Mouse (Mus musculus): ENCODE data around the gene Zbtb41. TPM values are rescaled to one million over a fixed set of nuclear protein-coding genes. Genes with fewer than 3 reads are reported as not detected.

Zbtb41 gene
- 24.6 and 26.5 TPM in 2 replicates for polyA plus RNA-seq (2014; fragmentation: Nextera tagmentation; extraction: Ambion mirVana)

GRCm38 (mm10) chr1:139421875-139422791 is at the start of gene Zbtb41:
Gene Zbtb41, plus strand, starts transcription at chr1:139422288.
- H3K9ac ChIP-seq (replicated peaks; ENCODE audit: low read depth, low read length), result peak within 1 kb of the TSS; percentile 87
- H3K27me3 ChIP-seq (ENCODE audit: control insufficient read depth, insufficient read depth, low read length), result no peaks in the 10 kb centered on the region
- H3K4me2 ChIP-seq (ENCODE audit: low read depth, low read length), result peak within 1 kb of the TSS; percentile 88
- H3K4me3 ChIP-seq (ENCODE audit: low read depth, low read length), result peak within 1 kb of the TSS; percentile 96
- peak within 1 kb of the TSS; percentile 91 for H3K27ac ChIP-seq (ENCODE audit: low read depth, low read length)
- WGBS, result 1% methylated on average over 56 of the region's 88 CpGs
- no peaks in the 10 kb centered on the region for H3K9me3 ChIP-seq (ENCODE audit: control insufficient read depth, low read length)
- H3K4me1 ChIP-seq (ENCODE audit: control insufficient read depth, insufficient read depth, low read length), result peaks cover 30% of the 10 kb centered on the region
- ATAC-seq (ENCODE audit: low read depth), result peak; percentile 98
- H3K36me3 ChIP-seq (ENCODE audit: control insufficient read depth, insufficient read depth, low read length), result no peaks in the 10 kb centered on the region

GRCm38 (mm10) chr1:139375900-139376299 is 46.2 kb upstream of the Zbtb41 start:
- H3K4me2 ChIP-seq (ENCODE audit: low read depth, low read length), result peak overlapping the region; percentile 34
- peak; percentile 16; the same call in 1 of the 2 replicates for ATAC-seq (ENCODE audit: low read depth)
- 12% methylated on average over 6 of the region's 6 CpGs for WGBS
- H3K27ac ChIP-seq (ENCODE audit: low read depth, low read length), result no peak overlapping the region
- no peaks in the 10 kb centered on the region for H3K36me3 ChIP-seq (ENCODE audit: control insufficient read depth, insufficient read depth, low read length)
- H3K4me3 ChIP-seq (ENCODE audit: low read depth, low read length), result no peak overlapping the region; the same call in 1 of the 2 replicates
- H3K4me1 ChIP-seq (ENCODE audit: control insufficient read depth, insufficient read depth, low read length), result no peaks in the 10 kb centered on the region
- H3K9ac ChIP-seq (replicated peaks; ENCODE audit: low read depth, low read length), result 0 out of 2 replicates have a peak overlapping the region, but pooled peaks have one; percentile 32
- H3K9me3 ChIP-seq (ENCODE audit: control insufficient read depth, low read length), result no peaks in the 10 kb centered on the region
- H3K27me3 ChIP-seq (ENCODE audit: control insufficient read depth, insufficient read depth, low read length), result no peaks in the 10 kb centered on the region

- 9% methylated on average over 5 of the region's 5 CpGs for WGBS
These were observed 45.3 kb upstream of the Zbtb41 start, which contains the start of gene Crb1 for GRCm38 (mm10) chr1:139376638-139377286. Gene Crb1, minus strand, starts transcription at chr1:139377100.

GRCm38 (mm10) chr1:139378861-139379620 is 43.0 kb upstream of the Zbtb41 start:
- no peak overlapping the region for H3K9ac ChIP-seq (replicated peaks; ENCODE audit: low read depth, low read length)
- H3K4me2 ChIP-seq (ENCODE audit: low read depth, low read length), result no peak overlapping the region
- H3K36me3 ChIP-seq (ENCODE audit: control insufficient read depth, insufficient read depth, low read length), result no peaks in the 10 kb centered on the region
- no peaks in the 10 kb centered on the region for H3K27me3 ChIP-seq (ENCODE audit: control insufficient read depth, insufficient read depth, low read length)
- WGBS, result 26% methylated on average over 11 of the region's 11 CpGs
- H3K27ac ChIP-seq (ENCODE audit: low read depth, low read length), result no peak overlapping the region
- no peaks in the 10 kb centered on the region for H3K4me1 ChIP-seq (ENCODE audit: control insufficient read depth, insufficient read depth, low read length)
- ATAC-seq (ENCODE audit: low read depth), result peak; percentile 47
- H3K9me3 ChIP-seq (ENCODE audit: control insufficient read depth, low read length), result no peaks in the 10 kb centered on the region
- no peak overlapping the region for H3K4me3 ChIP-seq (ENCODE audit: low read depth, low read length)

More at GRCm38 (mm10) chr1:139376638-139377286, 45.3 kb upstream of the Zbtb41 start, which contains the start of gene Crb1:
- Histone ChIP-seq H3K4me1 (ENCODE audit: control insufficient read depth, insufficient read depth, low read length) (no peaks in the 10 kb centered on the region), H3K27ac (ENCODE audit: low read depth, low read length) (0 out of 2 replicates have a peak within 1 kb of the TSS, but pooled peaks have one; percentile 39), H3K9me3 (ENCODE audit: control insufficient read depth, low read length) (no peaks in the 10 kb centered on the region), H3K9ac (replicated peaks; ENCODE audit: low read depth, low read length) (peak within 1 kb of the TSS; percentile 32; the same call in 1 of the 2 replicates), H3K36me3 (ENCODE audit: control insufficient read depth, insufficient read depth, low read length) (no peaks in the 10 kb centered on the region), H3K27me3 (ENCODE audit: control insufficient read depth, insufficient read depth, low read length) (no peaks in the 10 kb centered on the region), H3K4me3 (ENCODE audit: low read depth, low read length) (peak within 1 kb of the TSS; percentile 25; the same call in 1 of the 2 replicates), H3K4me2 (ENCODE audit: low read depth, low read length) (peak within 1 kb of the TSS; percentile 34)
- ATAC-seq (ENCODE audit: low read depth), result peak; percentile 77

- no peak overlapping the region for H3K27ac ChIP-seq (ENCODE audit: low read depth, low read length)
- no peaks in the 10 kb centered on the region for H3K36me3 ChIP-seq (ENCODE audit: control insufficient read depth, insufficient read depth, low read length)
- ATAC-seq (ENCODE audit: low read depth), result no peak
- H3K9me3 ChIP-seq (ENCODE audit: control insufficient read depth, low read length), result no peaks in the 10 kb centered on the region
- WGBS, result 30% methylated on average over 4 of the region's 4 CpGs
- H3K9ac ChIP-seq (replicated peaks; ENCODE audit: low read depth, low read length), result no peak overlapping the region
- no peaks in the 10 kb centered on the region for H3K27me3 ChIP-seq (ENCODE audit: control insufficient read depth, insufficient read depth, low read length)
- no peak overlapping the region for H3K4me3 ChIP-seq (ENCODE audit: low read depth, low read length)
- H3K4me1 ChIP-seq (ENCODE audit: control insufficient read depth, insufficient read depth, low read length), result no peaks in the 10 kb centered on the region
- H3K4me2 ChIP-seq (ENCODE audit: low read depth, low read length), result no peak overlapping the region
These were observed 42.5 kb upstream of the Zbtb41 start for GRCm38 (mm10) chr1:139379621-139379984.

GRCm38 (mm10) chr1:139391747-139392146 is 30.3 kb upstream of the Zbtb41 start:
- Histone ChIP-seq H3K27me3 (ENCODE audit: control insufficient read depth, insufficient read depth, low read length) (no peaks in the 10 kb centered on the region), H3K9ac (replicated peaks; ENCODE audit: low read depth, low read length) (no peak overlapping the region), H3K4me1 (ENCODE audit: control insufficient read depth, insufficient read depth, low read length) (no peaks in the 10 kb centered on the region), H3K27ac (ENCODE audit: low read depth, low read length) (no peak overlapping the region), H3K4me2 (ENCODE audit: low read depth, low read length) (no peak overlapping the region), H3K4me3 (ENCODE audit: low read depth, low read length) (no peak overlapping the region), H3K36me3 (ENCODE audit: control insufficient read depth, insufficient read depth, low read length) (no peaks in the 10 kb centered on the region), H3K9me3 (ENCODE audit: control insufficient read depth, low read length) (no peaks in the 10 kb centered on the region)
- WGBS, result 16% methylated on average over 2 of the region's 2 CpGs
- ATAC-seq (ENCODE audit: low read depth), result peak; percentile 21; the same call in 1 of the 2 replicates

- Histone ChIP-seq H3K4me2 (ENCODE audit: low read depth, low read length) (no peak overlapping the region), H3K36me3 (ENCODE audit: control insufficient read depth, insufficient read depth, low read length) (no peaks in the 10 kb centered on the region), H3K27ac (ENCODE audit: low read depth, low read length) (no peak overlapping the region), H3K9me3 (ENCODE audit: control insufficient read depth, low read length) (no peaks in the 10 kb centered on the region), H3K4me3 (ENCODE audit: low read depth, low read length) (no peak overlapping the region), H3K27me3 (ENCODE audit: control insufficient read depth, insufficient read depth, low read length) (no peaks in the 10 kb centered on the region), H3K4me1 (ENCODE audit: control insufficient read depth, insufficient read depth, low read length) (no peaks in the 10 kb centered on the region), H3K9ac (replicated peaks; ENCODE audit: low read depth, low read length) (no peak overlapping the region)
- WGBS, result 69% methylated on average over 1 of the region's 1 CpGs
- ATAC-seq (ENCODE audit: low read depth), result no peak
These were observed 25.5 kb upstream of the Zbtb41 start for GRCm38 (mm10) chr1:139396589-139396988.

- no peaks in the 10 kb centered on the region for H3K9me3 ChIP-seq (ENCODE audit: control insufficient read depth, low read length)
- no peak for ATAC-seq (ENCODE audit: low read depth)
- no peaks in the 10 kb centered on the region for H3K36me3 ChIP-seq (ENCODE audit: control insufficient read depth, insufficient read depth, low read length)
- no peak overlapping the region for H3K4me2 ChIP-seq (ENCODE audit: low read depth, low read length)
- H3K27me3 ChIP-seq (ENCODE audit: control insufficient read depth, insufficient read depth, low read length), result no peaks in the 10 kb centered on the region
- H3K27ac ChIP-seq (ENCODE audit: low read depth, low read length), result no peak overlapping the region
- H3K4me1 ChIP-seq (ENCODE audit: control insufficient read depth, insufficient read depth, low read length), result no peaks in the 10 kb centered on the region
- no peak overlapping the region for H3K9ac ChIP-seq (replicated peaks; ENCODE audit: low read depth, low read length)
- no peak overlapping the region for H3K4me3 ChIP-seq (ENCODE audit: low read depth, low read length)
These were observed 16.3 kb upstream of the Zbtb41 start for GRCm38 (mm10) chr1:139405766-139406165.
